Mouse (Mus musculus): ENCODE data around the gene Lnx1. TPM values are rescaled to one million over a fixed set of nuclear protein-coding genes. Genes with fewer than 3 reads are reported as not detected.
A peak's percentile ranks its signal among the peaks of the same experiment; 100 is the strongest.

Gene Lnx1
- polyA plus RNA-seq, 1 experiment from 2014 or later: 2.9 TPM

GRCm38 (mm10) chr5:74641000-74641399, 61.7 kb downstream of the Lnx1 start:
- Histone ChIP-seq H3K36me3 (ENCODE audit: insufficient read depth, low read length) (no peaks in the 10 kb centered on the region), H3K4me2 (replicated peaks; ENCODE audit: low read depth, low read length) (no peak overlapping the region), H3K4me3 (ENCODE audit: low read depth, low read length) (no peak overlapping the region), H3K27ac (ENCODE audit: low read length) (no peak overlapping the region), H3K9me3 (ENCODE audit: low read length) (no peaks in the 10 kb centered on the region), H3K27me3 (replicated peaks; ENCODE audit: insufficient read depth, low read length) (no peaks in the 10 kb centered on the region), H3K4me1 (ENCODE audit: insufficient read depth, low read depth, low read length) (no peaks in the 10 kb centered on the region), H3K9ac (replicated peaks; ENCODE audit: low read depth) (no peak overlapping the region)
- TF ChIP-seq CTCF (IDR thresholded peaks at IDR 0.05) (peak; percentile 73), EP300 (IDR thresholded peaks at IDR 0.05) (no peak)
- 50% methylated on average over 6 of the region's 6 CpGs for WGBS
- peak; percentile 76 for DNase-seq (ENCODE audit: low spot score)
- peak; percentile 37; the same call in 1 of the 2 replicates for ATAC-seq

- Histone ChIP-seq H3K4me1 (ENCODE audit: insufficient read depth, low read depth, low read length) (no peaks in the 10 kb centered on the region), H3K36me3 (ENCODE audit: insufficient read depth, low read length) (no peaks in the 10 kb centered on the region), H3K27ac (ENCODE audit: low read length) (no peak overlapping the region), H3K9ac (replicated peaks; ENCODE audit: low read depth) (no peak overlapping the region), H3K9me3 (ENCODE audit: low read length) (no peaks in the 10 kb centered on the region), H3K4me3 (ENCODE audit: low read depth, low read length) (no peak overlapping the region), H3K4me2 (replicated peaks; ENCODE audit: low read depth, low read length) (no peak overlapping the region), H3K27me3 (replicated peaks; ENCODE audit: insufficient read depth, low read length) (no peaks in the 10 kb centered on the region)
- TF ChIP-seq EP300 (IDR thresholded peaks at IDR 0.05) (no peak), CTCF (IDR thresholded peaks at IDR 0.05) (no peak)
- no peak for DNase-seq (ENCODE audit: low spot score)
- ATAC-seq: peak; percentile 11; the same call in 1 of the 2 replicates
- WGBS: 71% methylated on average over 4 of the region's 4 CpGs
These were observed 62.2 kb downstream of the Lnx1 start for GRCm38 (mm10) chr5:74640504-74640903.

- no peak for DNase-seq (ENCODE audit: low spot score)
- no peaks in the 10 kb centered on the region for H3K9me3 ChIP-seq (ENCODE audit: low read length)
- no peaks in the 10 kb centered on the region for H3K4me1 ChIP-seq (ENCODE audit: insufficient read depth, low read depth, low read length)
- no peak overlapping the region for H3K9ac ChIP-seq (replicated peaks; ENCODE audit: low read depth)
- no peak overlapping the region for H3K27ac ChIP-seq (ENCODE audit: low read length)
- H3K4me2 ChIP-seq (replicated peaks; ENCODE audit: low read depth, low read length): no peak overlapping the region
- no peak overlapping the region for H3K4me3 ChIP-seq (ENCODE audit: low read depth, low read length)
- no peaks in the 10 kb centered on the region for H3K36me3 ChIP-seq (ENCODE audit: insufficient read depth, low read length)
- TF ChIP-seq CTCF (IDR thresholded peaks at IDR 0.05): no peak
- no peak for TF ChIP-seq EP300 (IDR thresholded peaks at IDR 0.05)
- 75% methylated on average over 6 of the region's 6 CpGs for WGBS
- ATAC-seq: no peak
- H3K27me3 ChIP-seq (replicated peaks; ENCODE audit: insufficient read depth, low read length): no peaks in the 10 kb centered on the region
These were observed 63.2 kb downstream of the Lnx1 start for GRCm38 (mm10) chr5:74639516-74639915.

GRCm38 (mm10) chr5:74634391-74634790, 68.3 kb downstream of the Lnx1 start:
- Histone ChIP-seq H3K27me3 (replicated peaks; ENCODE audit: insufficient read depth, low read length) (no peaks in the 10 kb centered on the region), H3K4me3 (ENCODE audit: low read depth, low read length) (no peak overlapping the region), H3K4me1 (ENCODE audit: insufficient read depth, low read depth, low read length) (no peaks in the 10 kb centered on the region), H3K27ac (ENCODE audit: low read length) (no peak overlapping the region), H3K36me3 (ENCODE audit: insufficient read depth, low read length) (no peaks in the 10 kb centered on the region), H3K4me2 (replicated peaks; ENCODE audit: low read depth, low read length) (no peak overlapping the region), H3K9ac (replicated peaks; ENCODE audit: low read depth) (no peak overlapping the region), H3K9me3 (ENCODE audit: low read length) (no peaks in the 10 kb centered on the region)
- DNase-seq (ENCODE audit: low spot score) (no peak), ATAC-seq (no peak)
- TF ChIP-seq CTCF (IDR thresholded peaks at IDR 0.05): no peak
- TF ChIP-seq EP300 (IDR thresholded peaks at IDR 0.05): no peak
- WGBS: 73% methylated on average over 3 of the region's 3 CpGs

DNA sequence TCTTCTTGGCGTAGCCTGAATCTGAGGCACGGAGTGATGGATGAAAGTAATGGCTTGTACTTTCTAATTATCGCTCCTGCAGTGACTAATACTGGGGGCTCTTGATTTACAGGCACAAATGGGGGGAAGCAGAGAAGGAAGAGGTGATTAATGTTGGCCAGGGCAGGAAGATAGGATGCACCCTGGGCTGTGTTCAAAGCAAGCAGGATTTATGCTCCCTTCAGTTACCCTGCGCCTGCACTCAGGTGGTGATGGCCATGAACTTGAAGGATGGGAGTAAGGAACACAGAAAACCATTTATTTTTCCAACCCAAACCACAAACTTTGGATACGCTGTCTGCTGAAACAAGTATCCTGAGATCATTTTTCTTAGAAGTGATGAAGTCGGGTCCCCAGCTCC, 69.3 kb downstream of the Lnx1 start:
- H3K4me3 ChIP-seq (ENCODE audit: low read depth, low read length): no peak overlapping the region
- ATAC-seq: no peak
- H3K36me3 ChIP-seq (ENCODE audit: insufficient read depth, low read length): no peaks in the 10 kb centered on the region
- H3K9me3 ChIP-seq (ENCODE audit: low read length): no peaks in the 10 kb centered on the region
- no peak for TF ChIP-seq CTCF (IDR thresholded peaks at IDR 0.05)
- TF ChIP-seq EP300 (IDR thresholded peaks at IDR 0.05): no peak
- 78% methylated on average over 6 of the region's 6 CpGs for WGBS
- no peak for DNase-seq (ENCODE audit: low spot score)
- no peak overlapping the region for H3K4me2 ChIP-seq (replicated peaks; ENCODE audit: low read depth, low read length)
- no peaks in the 10 kb centered on the region for H3K27me3 ChIP-seq (replicated peaks; ENCODE audit: insufficient read depth, low read length)
- no peaks in the 10 kb centered on the region for H3K4me1 ChIP-seq (ENCODE audit: insufficient read depth, low read depth, low read length)
- H3K9ac ChIP-seq (replicated peaks; ENCODE audit: low read depth): no peak overlapping the region
- no peak overlapping the region for H3K27ac ChIP-seq (ENCODE audit: low read length)

GRCm38 (mm10) chr5:74632369-74633114, 70.2 kb downstream of the Lnx1 start:
- ATAC-seq (no peak), DNase-seq (ENCODE audit: low spot score) (peak; percentile 7)
- TF ChIP-seq CTCF (IDR thresholded peaks at IDR 0.05) (no peak), EP300 (IDR thresholded peaks at IDR 0.05) (no peak)
- Histone ChIP-seq H3K36me3 (ENCODE audit: insufficient read depth, low read length) (no peaks in the 10 kb centered on the region), H3K4me1 (ENCODE audit: insufficient read depth, low read depth, low read length) (no peaks in the 10 kb centered on the region), H3K9me3 (ENCODE audit: low read length) (no peaks in the 10 kb centered on the region), H3K27me3 (replicated peaks; ENCODE audit: insufficient read depth, low read length) (no peaks in the 10 kb centered on the region), H3K27ac (ENCODE audit: low read length) (no peak overlapping the region), H3K9ac (replicated peaks; ENCODE audit: low read depth) (no peak overlapping the region), H3K4me2 (replicated peaks; ENCODE audit: low read depth, low read length) (no peak overlapping the region), H3K4me3 (ENCODE audit: low read depth, low read length) (no peak overlapping the region)
- WGBS: 51% methylated on average over 17 of the region's 17 CpGs

Measured in lung, postnatal 0 days (tissue).